11 mouse cellular contexts compared by ENCODE assay signal in genomic region chr11:78522481-78522997, GRCm38 (mm10). TPM values are rescaled to one million over a fixed set of nuclear protein-coding genes. Genes with fewer than 3 reads are reported as not detected.
DNase-seq lines count a peak whose midpoint lies in the region; ATAC-seq and TF ChIP-seq lines count a peak whose summit lies in the region.
"Had no signal": no experiment of that assay in that cellular context is flagged by ENCODE, and none has a peak within 500 bp of the region (broad histone marks: within the 10 kb centered on the region; RNA-seq: fewer than 3 reads in every experiment).

No protein-coding gene starts in this region.

- 94% methylated on average over 1 of the region's 1 CpGs for WGBS in cerebellum, adult 2 months
- 55% methylated on average over 1 of the region's 1 CpGs for WGBS in kidney, adult 2 months
- WGBS in kidney, embryonic 14.5 days = 91% methylated on average over 1 of the region's 1 CpGs
- 96% methylated on average over 1 of the region's 1 CpGs for WGBS in forebrain, embryonic 15.5 days

- ATAC-seq in kidney, embryonic 14.5 days (ENCODE audit: low FRiP score, low TSS enrichment) = no peak
- ATAC-seq in forebrain, embryonic 15.5 days (replicated peaks) = no peak

- H3K9me3 ChIP-seq in kidney, embryonic 14.5 days (ENCODE audit: control insufficient read depth, low read length) = no peaks in the 10 kb centered on the region
- H3K9me3 ChIP-seq in forebrain, embryonic 15.5 days = no peaks in the 10 kb centered on the region
- H3K9me3 ChIP-seq: heart, embryonic 15.5 days; liver, embryonic 13.5 days had no signal

- no peak for TF ChIP-seq POLR2A in cerebellum, adult 2 months (IDR thresholded peaks at IDR 0.05; ENCODE audit: borderline replicate concordance, insufficient read depth, low read length)
- no peak for TF ChIP-seq POLR2A in kidney, adult 2 months (IDR thresholded peaks at IDR 0.05; ENCODE audit: low read depth, low read length)

- no peak overlapping the region for H3K27ac ChIP-seq in cerebellum, adult 2 months (ENCODE audit: insufficient read depth, low read length)
- H3K27ac ChIP-seq in kidney, adult 2 months (ENCODE audit: insufficient read depth, low read depth, low read length) = peak overlapping the region; percentile 32
- no peak overlapping the region for H3K27ac ChIP-seq in kidney, embryonic 14.5 days (ENCODE audit: low read depth, low read length)
- no peak overlapping the region for H3K27ac ChIP-seq in forebrain, embryonic 15.5 days (replicated peaks)
- H3K27ac ChIP-seq: heart, embryonic 15.5 days; liver, embryonic 13.5 days had no signal

- no peak overlapping the region for H3K9ac ChIP-seq in kidney, embryonic 14.5 days (ENCODE audit: low read depth, low read length)
- H3K9ac ChIP-seq in forebrain, embryonic 15.5 days (replicated peaks) = no peak overlapping the region
- H3K9ac ChIP-seq: heart, embryonic 15.5 days; liver, embryonic 13.5 days had no signal

- peaks cover 3% of the 10 kb centered on the region; the same call in 1 of the 2 replicates for H3K4me1 ChIP-seq in cerebellum, adult 2 months (ENCODE audit: control insufficient read depth, insufficient read depth, low read length)
- H3K4me1 ChIP-seq in kidney, adult 2 months (ENCODE audit: control insufficient read depth, insufficient read depth, low read length) = peaks cover 9% of the 10 kb centered on the region; the same call in 1 of the 2 replicates
- no peaks in the 10 kb centered on the region for H3K4me1 ChIP-seq in kidney, embryonic 14.5 days (ENCODE audit: control insufficient read depth, insufficient read depth, low read length)
- H3K4me1 ChIP-seq in forebrain, embryonic 15.5 days = no peaks in the 10 kb centered on the region
- H3K4me1 ChIP-seq: liver, embryonic 13.5 days had no signal

- TF ChIP-seq CTCF in cerebellum, adult 2 months (IDR thresholded peaks at IDR 0.05; ENCODE audit: borderline replicate concordance, insufficient read depth, low read depth, low read length) = peak; percentile 2; the same call in 1 of the 2 replicates
- no peak for TF ChIP-seq CTCF in kidney, adult 2 months (conservative IDR thresholded peaks at IDR 0.05; ENCODE audit: insufficient read depth, insufficient read length, low read depth, low read length)

- peaks cover 6% of the 10 kb centered on the region for H3K36me3 ChIP-seq in kidney, adult 2 months (ENCODE audit: control insufficient read depth, insufficient read depth, low read length)
- H3K36me3 ChIP-seq in kidney, embryonic 14.5 days (ENCODE audit: control insufficient read depth, insufficient read depth, low read length) = peaks cover 94% of the 10 kb centered on the region
- peaks cover 97% of the 10 kb centered on the region for H3K36me3 ChIP-seq in forebrain, embryonic 15.5 days

- DNase-seq in cerebellum, adult 2 months = no peak
- DNase-seq in cerebellum, adult 9-10 months = no peak
- peak; percentile 66 for DNase-seq in kidney, adult 2 months
- DNase-seq in NIH3T3 (ENCODE audit: low read depth) = peak; percentile 89
- DNase-seq in lung, postnatal 14 days = peak; percentile 28
- no peak for DNase-seq in yolk sac, embryonic 10.5 days (ENCODE audit: low spot score)
- DNase-seq: cerebellum, adult 18-20 months; liver, embryonic 13.5 days had no signal

- H3K4me2 ChIP-seq in kidney, embryonic 14.5 days (replicated peaks; ENCODE audit: low read depth, low read length) = no peak overlapping the region
- H3K4me2 ChIP-seq in forebrain, embryonic 15.5 days (replicated peaks) = no peak overlapping the region
- H3K4me2 ChIP-seq: heart, embryonic 15.5 days; liver, embryonic 13.5 days had no signal

- H3K27me3 ChIP-seq in cerebellum, adult 2 months (ENCODE audit: control insufficient read depth, insufficient read depth, low read length) = no peaks in the 10 kb centered on the region
- H3K27me3 ChIP-seq in kidney, adult 2 months (replicated peaks; ENCODE audit: control insufficient read depth, insufficient read depth, low read length) = no peaks in the 10 kb centered on the region
- no peaks in the 10 kb centered on the region for H3K27me3 ChIP-seq in kidney, embryonic 14.5 days (ENCODE audit: control insufficient read depth, insufficient read depth, low read length)
- no peaks in the 10 kb centered on the region for H3K27me3 ChIP-seq in forebrain, embryonic 15.5 days
- H3K27me3 ChIP-seq: heart, embryonic 15.5 days; liver, embryonic 13.5 days had no signal

- no peak overlapping the region for H3K4me3 ChIP-seq in cerebellum, adult 2 months (replicated peaks; ENCODE audit: insufficient read depth, low read depth, low read length)
- no peak overlapping the region for H3K4me3 ChIP-seq in kidney, adult 2 months (ENCODE audit: insufficient read depth, low read depth, low read length)
- no peak overlapping the region for H3K4me3 ChIP-seq in kidney, embryonic 14.5 days (ENCODE audit: low read length)
- no peak overlapping the region for H3K4me3 ChIP-seq in forebrain, embryonic 15.5 days
- H3K4me3 ChIP-seq: heart, embryonic 15.5 days; liver, embryonic 13.5 days had no signal

RNA-seq across cellular contexts. Expression of gene Poldip2, which starts 10.5 kb away (rescaled TPM):
- 133 TPM in 2 replicates for polyA plus RNA-seq in cerebellum, adult 2 months (2012; rRNA removed)
- 115 and 118 TPM in 2 replicates for polyA plus RNA-seq in kidney, adult 2 months (2012; rRNA removed)
- polyA plus RNA-seq in kidney, embryonic 14.5 days (2014; fragmentation: Nextera tagmentation; extraction: Ambion mirVana) = 122 and 161 TPM in 2 replicates
- polyA plus RNA-seq in forebrain, embryonic 15.5 days (2015; fragmentation: Nextera tagmentation; extraction: Ambion mirVana) = 205 and 217 TPM in 2 replicates

RNA-seq across cellular contexts. Expression of gene Tmem199, which starts 10.6 kb away (rescaled TPM):
- 67.9 and 69.5 TPM in 2 replicates for polyA plus RNA-seq in cerebellum, adult 2 months (2012; rRNA removed)
- polyA plus RNA-seq in kidney, adult 2 months (2012; rRNA removed) = 14.0 and 15.9 TPM in 2 replicates
- 61.2 and 63.6 TPM in 2 replicates for polyA plus RNA-seq in kidney, embryonic 14.5 days (2014; fragmentation: Nextera tagmentation; extraction: Ambion mirVana)
- 86.1 and 86.7 TPM in 2 replicates for polyA plus RNA-seq in forebrain, embryonic 15.5 days (2015; fragmentation: Nextera tagmentation; extraction: Ambion mirVana)

RNA-seq across cellular contexts. Expression of gene Tnfaip1, which starts 13.6 kb away (rescaled TPM):
- 36.7 and 38.0 TPM in 2 replicates for polyA plus RNA-seq in cerebellum, adult 2 months (2012; rRNA removed)
- polyA plus RNA-seq in kidney, adult 2 months (2012; rRNA removed) = 33.0 and 33.3 TPM in 2 replicates
- polyA plus RNA-seq in kidney, embryonic 14.5 days (2014; fragmentation: Nextera tagmentation; extraction: Ambion mirVana) = 77.1 and 88.9 TPM in 2 replicates
- 66.8 and 67.1 TPM in 2 replicates for polyA plus RNA-seq in forebrain, embryonic 15.5 days (2015; fragmentation: Nextera tagmentation; extraction: Ambion mirVana)

RNA-seq across cellular contexts. Expression of gene Ift20, which starts 13.6 kb away (rescaled TPM):
- 83.7 and 91.8 TPM in 2 replicates for polyA plus RNA-seq in cerebellum, adult 2 months (2012; rRNA removed)
- polyA plus RNA-seq in kidney, adult 2 months (2012; rRNA removed) = 57.2 and 61.6 TPM in 2 replicates
- polyA plus RNA-seq in kidney, embryonic 14.5 days (2014; fragmentation: Nextera tagmentation; extraction: Ambion mirVana) = 125 and 126 TPM in 2 replicates
- 112 and 113 TPM in 2 replicates for polyA plus RNA-seq in forebrain, embryonic 15.5 days (2015; fragmentation: Nextera tagmentation; extraction: Ambion mirVana)

RNA-seq across cellular contexts. Expression of gene Sebox, which starts 19.3 kb away (rescaled TPM):
- 14.7 and 17.3 TPM in 2 replicates for polyA plus RNA-seq in cerebellum, adult 2 months (2012; rRNA removed)
- not detected in 2 replicates for polyA plus RNA-seq in kidney, adult 2 months (2012; rRNA removed)
- not detected in 2 replicates for polyA plus RNA-seq in kidney, embryonic 14.5 days (2014; fragmentation: Nextera tagmentation; extraction: Ambion mirVana)
- 0.41 TPM in 1 of 2 replicates, not detected in the other for polyA plus RNA-seq in forebrain, embryonic 15.5 days (2015; fragmentation: Nextera tagmentation; extraction: Ambion mirVana)
- polyA plus RNA-seq: heart, embryonic 15.5 days had no signal

Comparison
In these comparisons a context has a peak if more than half of its experiments do, and no peak if none do; other contexts are left out.
1. DNase-seq: peak in kidney, adult 2 months (single experiment), NIH3T3 (single experiment) and lung, postnatal 14 days (single experiment); none in cerebellum, adult 2 months (0 of 2), cerebellum, adult 9-10 months (single experiment) and yolk sac, embryonic 10.5 days (single experiment).